Mouse (Mus musculus): ENCODE measurements around the gene Ddx54. TPM values are rescaled to one million over a fixed set of nuclear protein-coding genes. Genes with fewer than 3 reads are reported as not detected.

Gene Ddx54
- total and polyA plus RNA-seq, 3 experiments = 63.7 to 91.8 (median 83.6) TPM

DNA sequence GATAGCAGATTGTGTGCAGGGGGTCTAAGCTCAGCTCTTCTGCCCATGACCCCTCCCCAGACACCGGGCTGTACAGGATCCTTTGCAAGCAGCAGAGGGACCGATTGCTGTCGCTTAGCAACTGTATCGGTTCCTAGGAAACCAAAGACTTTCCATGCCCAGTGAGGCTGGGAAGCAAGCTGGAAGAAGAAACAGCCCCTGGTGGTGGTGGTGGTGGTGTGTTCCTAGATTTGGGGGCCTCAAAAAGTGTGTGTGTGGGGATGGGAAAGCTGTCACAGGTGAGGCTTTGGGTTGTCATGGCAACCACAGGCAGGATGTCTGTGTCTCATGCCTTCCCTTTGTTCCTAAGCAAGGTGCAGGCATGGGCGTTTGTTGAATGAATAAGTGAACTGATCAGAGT, 48.3 kb downstream of the Ddx54 start:
- dilution Hi-C loops (cut with MboI; ENCODE audit: extremely low pct_ligation_motif_present, extremely low pct_unique_long_range_greater_than_20kb, low sequenced_read_pairs) = no loop called here
- H3K27me3 ChIP-seq (replicated peaks) = no peaks in the 10 kb centered on the region
- DNase-seq (ENCODE audit: extremely low read depth) = no peak
- H3K9me3 ChIP-seq (replicated peaks; ENCODE audit: low read length) = no peaks in the 10 kb centered on the region
- no peak overlapping the region for H3K4me2 ChIP-seq (ENCODE audit: insufficient read depth, low read depth, poor library complexity, severe bottlenecking)
- no peak overlapping the region for H3K9ac ChIP-seq (ENCODE audit: insufficient read depth, low read depth)
- peaks cover 4 to 27% of the 10 kb centered on the region in 2 experiments for H3K4me1 ChIP-seq (ENCODE audit: control insufficient read depth in 1 of 2, insufficient read depth in 2 of 2)
- TF ChIP-seq ZC3H11A (IDR thresholded peaks at IDR 0.05; ENCODE audit: low read depth, low read length) (no peak), RCOR1 (conservative IDR thresholded peaks at IDR 0.05; ENCODE audit: low read depth, low read length) (no peak), SMC3 (IDR thresholded peaks at IDR 0.05; ENCODE audit: low read depth, low read length) (no peak), USF1 (IDR thresholded peaks at IDR 0.05; ENCODE audit: low read depth, low read length) (no peak), MXI1 (IDR thresholded peaks at IDR 0.05; ENCODE audit: low read depth, low read length) (no peak), RAD21 (IDR thresholded peaks at IDR 0.05; ENCODE audit: low read depth, low read length) (no peak), GABPA (IDR thresholded peaks at IDR 0.05; ENCODE audit: insufficient replicate concordance, low read depth, low read length) (no peak), MEF2A (IDR thresholded peaks at IDR 0.05; ENCODE audit: borderline replicate concordance, low read depth, low read length) (no peak), POLR2A (IDR thresholded peaks at IDR 0.05; ENCODE audit: low read depth, low read length) (no peak), MAZ (IDR thresholded peaks at IDR 0.05; ENCODE audit: low read depth, low read length) (no peak), IRF4 (IDR thresholded peaks at IDR 0.05; ENCODE audit: low read depth, low read length) (no peak), JUND (conservative IDR thresholded peaks at IDR 0.05; ENCODE audit: low read depth, low read length) (no peak), TCF12 (IDR thresholded peaks at IDR 0.05; ENCODE audit: low read depth, low read length) (no peak)
- H3K79me2 ChIP-seq (replicated peaks; ENCODE audit: control insufficient read depth, extremely low read depth, insufficient read depth, poor library complexity, severe bottlenecking) = no peaks in the 10 kb centered on the region
- H3K36me3 ChIP-seq (replicated peaks in 1 of 2; ENCODE audit: control insufficient read depth in 1 of 2, insufficient read depth in 1 of 2, low read length in 1 of 2) = peaks cover 21 to 94% of the 10 kb centered on the region in 2 experiments
- in situ Hi-C loops (cut with MboI; ENCODE audit: low pct_ligation_motif_present, low pct_unique_long_range_greater_than_20kb, low sequenced_read_pairs) = no loop called here
- H3K4me3 ChIP-seq (replicated peaks in 1 of 3; ENCODE audit: low read depth in 2 of 3, low read length in 2 of 3, poor library complexity in 1 of 3) = no peak overlapping the region
- H3K27ac ChIP-seq (ENCODE audit: insufficient read depth, low read depth) = no peak overlapping the region

- in situ Hi-C loops (cut with MboI; ENCODE audit: low pct_ligation_motif_present, low pct_unique_long_range_greater_than_20kb, low sequenced_read_pairs) = no loop called here
- no peak overlapping the region for H3K4me3 ChIP-seq (replicated peaks in 1 of 3; ENCODE audit: low read depth in 2 of 3, low read length in 2 of 3, poor library complexity in 1 of 3)
- DNase-seq (ENCODE audit: extremely low read depth) = no peak
- no peak overlapping the region for H3K9ac ChIP-seq (ENCODE audit: insufficient read depth, low read depth)
- H3K4me1 ChIP-seq (ENCODE audit: control insufficient read depth in 1 of 2, insufficient read depth in 2 of 2) = peaks cover 4 to 38% of the 10 kb centered on the region in 2 experiments; a peak in 3 of 4 replicates
- H3K36me3 ChIP-seq (replicated peaks in 1 of 2; ENCODE audit: control insufficient read depth in 1 of 2, insufficient read depth in 1 of 2, low read length in 1 of 2) = peaks cover 23 to 89% of the 10 kb centered on the region in 2 experiments
- no peak overlapping the region for H3K4me2 ChIP-seq (ENCODE audit: insufficient read depth, low read depth, poor library complexity, severe bottlenecking)
- no peak for TF ChIP-seq TBP (conservative IDR thresholded peaks at IDR 0.05; ENCODE audit: low read depth, low read length)
- TF ChIP-seq CTCF (conservative IDR thresholded peaks at IDR 0.05 in 1 of 2, IDR thresholded peaks at IDR 0.05 in 1 of 2; ENCODE audit: low read depth in 2 of 2, low read length in 2 of 2) = peak in 1 of 2 experiments; percentile 28; a peak in 2 of 4 replicates
- dilution Hi-C loops (cut with MboI; ENCODE audit: extremely low pct_ligation_motif_present, extremely low pct_unique_long_range_greater_than_20kb, low sequenced_read_pairs) = no loop called here
- no peaks in the 10 kb centered on the region for H3K79me2 ChIP-seq (replicated peaks; ENCODE audit: control insufficient read depth, extremely low read depth, insufficient read depth, poor library complexity, severe bottlenecking)
- no peaks in the 10 kb centered on the region for H3K27me3 ChIP-seq (replicated peaks)
- H3K9me3 ChIP-seq (replicated peaks; ENCODE audit: low read length) = no peaks in the 10 kb centered on the region
- H3K27ac ChIP-seq (ENCODE audit: insufficient read depth, low read depth) = no peak overlapping the region
Measured at GRCm38 (mm10) chr5:120664888-120665287, 52.3 kb downstream of the Ddx54 start.

DNA sequence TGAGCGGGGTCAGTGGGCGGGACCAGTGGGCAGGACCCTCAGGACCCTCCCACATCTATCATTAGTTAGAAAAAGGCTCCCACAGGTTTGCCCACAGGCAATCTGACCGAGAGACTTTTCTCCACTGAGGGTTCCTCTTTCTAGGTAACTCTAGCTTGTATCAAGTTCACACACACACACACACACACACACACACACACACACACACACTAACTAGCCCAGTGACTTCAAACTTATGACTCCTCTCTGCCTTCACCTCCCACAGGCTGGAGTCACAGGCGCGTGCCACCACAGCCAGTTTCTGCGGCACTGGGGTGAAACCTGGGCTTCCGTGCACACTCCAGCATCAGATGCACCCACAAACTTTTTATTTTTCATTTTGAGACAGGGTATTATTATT, 56.2 kb downstream of the Ddx54 start:
- Histone ChIP-seq H3K9me3 (replicated peaks; ENCODE audit: low read length) (no peaks in the 10 kb centered on the region), H3K27me3 (replicated peaks) (no peaks in the 10 kb centered on the region), H3K79me2 (replicated peaks; ENCODE audit: control insufficient read depth, extremely low read depth, insufficient read depth, poor library complexity, severe bottlenecking) (no peaks in the 10 kb centered on the region), H3K4me3 (replicated peaks in 1 of 3; ENCODE audit: low read depth in 2 of 3, low read length in 2 of 3, poor library complexity in 1 of 3) (no peak overlapping the region), H3K27ac (ENCODE audit: insufficient read depth, low read depth) (no peak overlapping the region), H3K9ac (ENCODE audit: insufficient read depth, low read depth) (no peak overlapping the region), H3K36me3 (replicated peaks in 1 of 2; ENCODE audit: control insufficient read depth in 1 of 2, insufficient read depth in 1 of 2, low read length in 1 of 2) (peaks cover 31 to 87% of the 10 kb centered on the region in 2 experiments), H3K4me1 (ENCODE audit: control insufficient read depth in 1 of 2, insufficient read depth in 2 of 2) (peaks cover 4 to 30% of the 10 kb centered on the region in 2 experiments; a peak in 2 of 4 replicates), H3K4me2 (ENCODE audit: insufficient read depth, low read depth, poor library complexity, severe bottlenecking) (no peak overlapping the region)
- dilution Hi-C loops (cut with MboI; ENCODE audit: extremely low pct_ligation_motif_present, extremely low pct_unique_long_range_greater_than_20kb, low sequenced_read_pairs) (no loop called here), in situ Hi-C loops (cut with MboI; ENCODE audit: low pct_ligation_motif_present, low pct_unique_long_range_greater_than_20kb, low sequenced_read_pairs) (no loop called here)
- no peak for TF ChIP-seq MAZ (IDR thresholded peaks at IDR 0.05; ENCODE audit: low read depth, low read length)
- no peak for TF ChIP-seq IRF4 (IDR thresholded peaks at IDR 0.05; ENCODE audit: low read depth, low read length)
- no peak for TF ChIP-seq CHD1 (IDR thresholded peaks at IDR 0.05; ENCODE audit: low read depth, low read length)
- TF ChIP-seq ELF1 (IDR thresholded peaks at IDR 0.05; ENCODE audit: low read depth, low read length) = no peak
- TF ChIP-seq E2F4 (IDR thresholded peaks at IDR 0.05; ENCODE audit: insufficient replicate concordance, low read depth, low read length) = no peak
- TF ChIP-seq NRF1 (IDR thresholded peaks at IDR 0.05; ENCODE audit: low read depth, low read length) = no peak
- TF ChIP-seq KAT2A (IDR thresholded peaks at IDR 0.05; ENCODE audit: insufficient replicate concordance, low read length) = no peak
- no peak for TF ChIP-seq USF1 (IDR thresholded peaks at IDR 0.05; ENCODE audit: low read depth, low read length)
- no peak for TF ChIP-seq POLR2AphosphoS2 (IDR thresholded peaks at IDR 0.05; ENCODE audit: low read depth, low read length)
- no peak for TF ChIP-seq CTCF (conservative IDR thresholded peaks at IDR 0.05 in 1 of 2, IDR thresholded peaks at IDR 0.05 in 1 of 2; ENCODE audit: low read depth in 2 of 2, low read length in 2 of 2)
- no peak for TF ChIP-seq ETS1 (conservative IDR thresholded peaks at IDR 0.05; ENCODE audit: low read depth, low read length)
- TF ChIP-seq GABPA (IDR thresholded peaks at IDR 0.05; ENCODE audit: insufficient replicate concordance, low read depth, low read length) = no peak
- no peak for TF ChIP-seq USF2 (conservative IDR thresholded peaks at IDR 0.05; ENCODE audit: low read depth, low read length)
- no peak for DNase-seq (ENCODE audit: extremely low read depth)

Data from CH12.LX (cell line).